Mouse (Mus musculus): ENCODE results near the gene Brinp1. TPM values are rescaled to one million over a fixed set of nuclear protein-coding genes. Genes with fewer than 3 reads are reported as not detected.
"Not testable (repeated sequence)": the region's sequence is repeated elsewhere in the genome, so short reads cannot be mapped to it uniquely, and the experiment has no call there.

Brinp1 gene
- total RNA-seq, 1 experiment, result 0.80 TPM

DNA sequence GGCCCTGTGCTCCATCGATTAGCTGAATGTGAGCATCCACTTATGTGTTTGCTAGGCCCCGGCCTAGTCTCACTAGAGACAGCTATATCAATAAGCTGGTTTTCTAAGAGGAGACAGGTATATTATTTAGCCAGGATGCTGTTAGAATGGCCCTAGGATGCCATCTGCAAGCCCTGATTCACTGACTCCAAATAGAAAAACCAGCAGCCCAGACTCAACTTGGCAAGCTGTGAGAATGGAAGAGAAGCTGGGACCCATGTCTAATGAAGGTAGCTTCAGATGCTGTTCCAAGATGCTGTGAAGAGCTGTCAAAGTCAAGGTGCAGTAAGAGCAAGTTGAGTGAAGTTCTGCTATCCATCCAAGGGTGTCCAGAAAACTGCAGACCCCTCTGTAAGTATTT is 89.5 kb downstream of the Brinp1 start:
- in situ Hi-C loops (cut with MboI; ENCODE audit: low sequenced_read_pairs in 2 of 2, unreplicated experiment in 2 of 2), result loop anchor here in 1 of 2 experiments (25.0 kb wide), 1 partner anchor 852 kb away; no protein-coding TSS in a partner anchor
- DNase-seq (ENCODE audit: low read depth, low spot score), result no peak
- Histone ChIP-seq H3K9me3 (ENCODE audit: control insufficient read depth, insufficient read depth, low read depth, low read length) (no peaks in the 10 kb centered on the region), H3K4me1 (ENCODE audit: control insufficient read depth in 2 of 2, insufficient read depth in 2 of 2, low read length in 2 of 2, poor library complexity in 1 of 2) (no peaks in the 10 kb centered on the region), H3K27ac (ENCODE audit: insufficient read depth, low read depth, low read length, poor library complexity, severe bottlenecking) (no peak overlapping the region), H3K4me3 (ENCODE audit: insufficient read depth in 1 of 2, low read depth in 1 of 2, low read length in 2 of 2, poor library complexity in 1 of 2, severe bottlenecking in 1 of 2) (no peak overlapping the region), H3K9ac (ENCODE audit: insufficient read depth, low read depth, low read length, poor library complexity, severe bottlenecking) (no peak overlapping the region), H3K36me3 (ENCODE audit: control insufficient read depth, insufficient read depth, low read length, poor library complexity, severe bottlenecking) (no peaks in the 10 kb centered on the region)
- TF ChIP-seq MAFK (IDR thresholded peaks at IDR 0.05; ENCODE audit: insufficient read depth, low read depth, low read length), result no peak
- no peak for TF ChIP-seq HCFC1 (IDR thresholded peaks at IDR 0.05; ENCODE audit: borderline replicate concordance, insufficient read depth, low read length)
- no peak for TF ChIP-seq ZNF384 (IDR thresholded peaks at IDR 0.05; ENCODE audit: low read depth, low read length)
- no peak for TF ChIP-seq ZC3H11A (IDR thresholded peaks at IDR 0.05; ENCODE audit: borderline replicate concordance, low read depth, low read length)
- no peak for TF ChIP-seq CHD2 (IDR thresholded peaks at IDR 0.05; ENCODE audit: low read depth, low read length)

DNA sequence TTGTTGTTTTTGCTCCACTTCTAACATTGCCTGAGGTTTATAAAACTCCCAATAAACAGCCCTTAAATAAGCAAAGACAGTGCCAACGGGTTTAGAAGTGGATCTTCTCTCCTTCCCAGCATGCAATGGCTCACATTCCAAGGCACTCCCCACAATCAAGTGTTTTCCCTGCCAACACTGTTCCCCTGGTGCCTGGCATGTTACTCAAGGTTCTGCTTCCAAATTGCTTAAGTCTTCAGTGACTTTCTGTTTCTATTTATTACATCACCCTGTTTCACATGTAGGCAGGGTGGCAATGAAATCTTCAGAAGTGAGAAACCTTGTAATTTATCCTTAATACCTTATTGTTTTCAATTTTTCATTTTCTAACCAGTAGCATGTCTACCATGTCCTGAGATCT is 97.3 kb downstream of the Brinp1 start:
- in situ Hi-C loops (cut with MboI; ENCODE audit: low sequenced_read_pairs in 2 of 2, unreplicated experiment in 2 of 2), result loop anchor here in 1 of 2 experiments (25.0 kb wide), 1 partner anchor 845 kb away; no protein-coding TSS in a partner anchor
- TF ChIP-seq CHD2 (IDR thresholded peaks at IDR 0.05; ENCODE audit: low read depth, low read length), result no peak
- no peak for TF ChIP-seq HCFC1 (IDR thresholded peaks at IDR 0.05; ENCODE audit: borderline replicate concordance, insufficient read depth, low read length)
- TF ChIP-seq ZC3H11A (IDR thresholded peaks at IDR 0.05; ENCODE audit: borderline replicate concordance, low read depth, low read length), result no peak
- no peak for TF ChIP-seq ZNF384 (IDR thresholded peaks at IDR 0.05; ENCODE audit: low read depth, low read length)
- H3K27ac ChIP-seq (ENCODE audit: insufficient read depth, low read depth, low read length, poor library complexity, severe bottlenecking), result no peak overlapping the region
- no peak overlapping the region for H3K4me3 ChIP-seq (ENCODE audit: insufficient read depth in 1 of 2, low read depth in 1 of 2, low read length in 2 of 2, poor library complexity in 1 of 2, severe bottlenecking in 1 of 2)
- no peaks in the 10 kb centered on the region for H3K9me3 ChIP-seq (ENCODE audit: control insufficient read depth, insufficient read depth, low read depth, low read length)
- no peaks in the 10 kb centered on the region for H3K36me3 ChIP-seq (ENCODE audit: control insufficient read depth, insufficient read depth, low read length, poor library complexity, severe bottlenecking)
- no peak for DNase-seq (ENCODE audit: low read depth, low spot score)
- H3K9ac ChIP-seq (ENCODE audit: insufficient read depth, low read depth, low read length, poor library complexity, severe bottlenecking), result no peak overlapping the region
- H3K4me1 ChIP-seq (ENCODE audit: control insufficient read depth in 2 of 2, insufficient read depth in 2 of 2, low read length in 2 of 2, poor library complexity in 1 of 2), result no peaks in the 10 kb centered on the region

DNA sequence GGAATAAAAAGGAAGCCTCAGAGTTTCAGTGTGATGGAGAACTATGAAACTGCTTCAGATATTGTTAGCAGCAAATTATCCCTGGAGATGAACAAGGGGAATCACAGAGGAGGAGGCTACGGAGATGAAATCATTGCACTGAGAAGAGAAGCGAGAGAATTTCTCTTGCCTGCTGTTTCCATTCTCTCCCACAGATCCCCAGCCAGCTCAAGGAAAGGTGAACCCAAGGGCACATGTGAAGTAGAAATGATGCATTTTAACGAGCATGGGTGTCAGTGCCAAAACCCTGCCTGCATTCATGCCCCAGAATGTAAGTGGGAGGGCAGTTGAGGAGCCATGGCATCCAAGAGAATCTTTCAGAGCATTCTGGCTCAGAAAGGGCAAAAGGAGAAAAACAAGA is 104.5 kb downstream of the Brinp1 start:
- H3K9ac ChIP-seq (ENCODE audit: insufficient read depth, low read depth, low read length, poor library complexity, severe bottlenecking), result no peak overlapping the region
- no peak overlapping the region for H3K27ac ChIP-seq (ENCODE audit: insufficient read depth, low read depth, low read length, poor library complexity, severe bottlenecking)
- no peaks in the 10 kb centered on the region for H3K9me3 ChIP-seq (ENCODE audit: control insufficient read depth, insufficient read depth, low read depth, low read length)
- in situ Hi-C loops (cut with MboI; ENCODE audit: low sequenced_read_pairs in 2 of 2, unreplicated experiment in 2 of 2), result loop anchor here in 1 of 2 experiments (25.0 kb wide), 1 partner anchor 837 kb away; no protein-coding TSS in a partner anchor
- no peak for DNase-seq (ENCODE audit: low read depth, low spot score)
- no peak overlapping the region for H3K4me3 ChIP-seq (ENCODE audit: insufficient read depth in 1 of 2, low read depth in 1 of 2, low read length in 2 of 2, poor library complexity in 1 of 2, severe bottlenecking in 1 of 2)
- no peaks in the 10 kb centered on the region for H3K36me3 ChIP-seq (ENCODE audit: control insufficient read depth, insufficient read depth, low read length, poor library complexity, severe bottlenecking)
- no peaks in the 10 kb centered on the region for H3K4me1 ChIP-seq (ENCODE audit: control insufficient read depth in 2 of 2, insufficient read depth in 2 of 2, low read length in 2 of 2, poor library complexity in 1 of 2)
- TF ChIP-seq CHD2 (IDR thresholded peaks at IDR 0.05; ENCODE audit: low read depth, low read length) (no peak), MAFK (IDR thresholded peaks at IDR 0.05; ENCODE audit: insufficient read depth, low read depth, low read length) (no peak), ZNF384 (IDR thresholded peaks at IDR 0.05; ENCODE audit: low read depth, low read length) (no peak), HCFC1 (IDR thresholded peaks at IDR 0.05; ENCODE audit: borderline replicate concordance, insufficient read depth, low read length) (no peak), ZC3H11A (IDR thresholded peaks at IDR 0.05; ENCODE audit: borderline replicate concordance, low read depth, low read length) (no peak)

DNA sequence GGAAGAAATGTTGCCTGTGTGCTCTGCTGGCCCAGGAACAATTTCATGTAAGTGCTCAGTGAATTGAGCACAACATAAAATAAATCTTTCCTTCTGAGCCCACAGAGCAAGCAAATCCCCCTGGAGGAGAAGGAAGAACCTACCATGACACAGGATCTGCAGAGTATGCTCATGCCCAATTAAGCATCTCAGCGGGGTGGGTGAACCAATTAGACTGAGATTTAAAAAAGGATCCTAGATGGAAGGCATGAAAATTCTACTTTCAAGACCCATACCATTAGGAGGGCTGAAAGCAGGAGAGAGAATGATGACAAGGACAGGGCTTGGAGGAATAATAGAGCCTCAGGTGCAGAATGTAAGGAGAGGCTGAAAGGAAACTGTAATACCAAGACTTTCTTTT is 107.2 kb downstream of the Brinp1 start:
- in situ Hi-C loops (cut with MboI; ENCODE audit: low sequenced_read_pairs in 2 of 2, unreplicated experiment in 2 of 2), result no loop called here
- no peaks in the 10 kb centered on the region for H3K4me1 ChIP-seq (ENCODE audit: control insufficient read depth in 2 of 2, insufficient read depth in 2 of 2, low read length in 2 of 2, poor library complexity in 1 of 2)
- DNase-seq (ENCODE audit: low read depth, low spot score), result no peak
- no peak for TF ChIP-seq HCFC1 (IDR thresholded peaks at IDR 0.05; ENCODE audit: borderline replicate concordance, insufficient read depth, low read length)
- TF ChIP-seq MAFK (IDR thresholded peaks at IDR 0.05; ENCODE audit: insufficient read depth, low read depth, low read length), result no peak
- TF ChIP-seq CHD2 (IDR thresholded peaks at IDR 0.05; ENCODE audit: low read depth, low read length), result no peak
- TF ChIP-seq ZC3H11A (IDR thresholded peaks at IDR 0.05; ENCODE audit: borderline replicate concordance, low read depth, low read length), result no peak
- H3K27ac ChIP-seq (ENCODE audit: insufficient read depth, low read depth, low read length, poor library complexity, severe bottlenecking), result no peak overlapping the region
- H3K9ac ChIP-seq (ENCODE audit: insufficient read depth, low read depth, low read length, poor library complexity, severe bottlenecking), result no peak overlapping the region
- no peaks in the 10 kb centered on the region for H3K36me3 ChIP-seq (ENCODE audit: control insufficient read depth, insufficient read depth, low read length, poor library complexity, severe bottlenecking)
- no peak overlapping the region for H3K4me3 ChIP-seq (ENCODE audit: insufficient read depth in 1 of 2, low read depth in 1 of 2, low read length in 2 of 2, poor library complexity in 1 of 2, severe bottlenecking in 1 of 2)
- H3K9me3 ChIP-seq (ENCODE audit: control insufficient read depth, insufficient read depth, low read depth, low read length), result no peaks in the 10 kb centered on the region

DNA sequence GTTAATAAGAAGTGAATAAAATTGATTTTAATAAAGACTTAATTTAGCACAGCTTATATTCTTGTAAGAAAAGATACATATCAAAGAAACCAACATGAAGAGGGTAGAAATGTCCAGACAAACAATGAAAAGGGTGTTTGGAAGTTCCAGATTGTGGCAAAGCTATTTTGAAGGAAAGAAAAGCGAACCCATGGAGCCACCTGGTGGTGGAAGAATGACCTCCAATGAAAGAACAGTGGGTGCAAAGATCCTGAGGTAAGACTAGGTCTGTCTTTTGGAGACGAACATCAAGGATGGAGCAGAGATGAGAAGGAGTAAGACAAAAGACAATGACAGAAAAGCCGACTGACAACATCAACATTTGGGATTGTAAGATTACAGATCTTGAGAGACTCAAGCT is 108.2 kb downstream of the Brinp1 start:
- TF ChIP-seq HCFC1 (IDR thresholded peaks at IDR 0.05; ENCODE audit: borderline replicate concordance, insufficient read depth, low read length), result no peak
- TF ChIP-seq ZC3H11A (IDR thresholded peaks at IDR 0.05; ENCODE audit: borderline replicate concordance, low read depth, low read length), result peak; percentile 58
- no peaks in the 10 kb centered on the region for H3K36me3 ChIP-seq (ENCODE audit: control insufficient read depth, insufficient read depth, low read length, poor library complexity, severe bottlenecking)
- H3K9ac ChIP-seq (ENCODE audit: insufficient read depth, low read depth, low read length, poor library complexity, severe bottlenecking), result no peak overlapping the region
- in situ Hi-C loops (cut with MboI; ENCODE audit: low sequenced_read_pairs in 2 of 2, unreplicated experiment in 2 of 2), result no loop called here
- H3K27ac ChIP-seq (ENCODE audit: insufficient read depth, low read depth, low read length, poor library complexity, severe bottlenecking), result no peak overlapping the region
- peak; percentile 34 for DNase-seq (ENCODE audit: low read depth, low spot score)
- no peaks in the 10 kb centered on the region for H3K4me1 ChIP-seq (ENCODE audit: control insufficient read depth in 2 of 2, insufficient read depth in 2 of 2, low read length in 2 of 2, poor library complexity in 1 of 2)
- no peaks in the 10 kb centered on the region for H3K9me3 ChIP-seq (ENCODE audit: control insufficient read depth, insufficient read depth, low read depth, low read length)
- H3K4me3 ChIP-seq (ENCODE audit: insufficient read depth in 1 of 2, low read depth in 1 of 2, low read length in 2 of 2, poor library complexity in 1 of 2, severe bottlenecking in 1 of 2), result no peak overlapping the region

DNA sequence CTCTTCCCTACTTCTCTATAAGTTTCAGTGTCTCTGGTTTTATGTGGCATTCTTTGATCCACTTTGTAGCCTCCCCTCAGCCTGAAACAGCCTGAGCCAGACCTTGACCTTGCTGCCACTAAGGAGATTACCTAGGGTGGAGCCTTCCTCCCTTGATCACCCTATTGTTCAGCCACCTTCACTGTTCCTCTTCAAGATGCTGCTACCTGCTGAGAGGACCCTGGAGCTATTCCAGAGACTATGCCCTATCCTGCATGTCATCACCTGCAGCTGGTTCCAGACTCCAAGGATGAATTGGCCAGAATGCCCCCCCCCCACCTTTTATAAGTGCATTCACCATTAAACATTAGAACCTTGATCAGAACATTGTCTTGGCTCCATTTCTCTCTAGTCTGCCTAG is 140.2 kb downstream of the Brinp1 start:
- H3K9me3 ChIP-seq (ENCODE audit: control insufficient read depth, insufficient read depth, low read depth, low read length); H3K4me3 ChIP-seq (ENCODE audit: insufficient read depth in 1 of 2, low read depth in 1 of 2, low read length in 2 of 2, poor library complexity in 1 of 2, severe bottlenecking in 1 of 2); H3K9ac ChIP-seq (ENCODE audit: insufficient read depth, low read depth, low read length, poor library complexity, severe bottlenecking); H3K4me1 ChIP-seq (ENCODE audit: control insufficient read depth in 2 of 2, insufficient read depth in 2 of 2, low read length in 2 of 2, poor library complexity in 1 of 2); H3K36me3 ChIP-seq (ENCODE audit: control insufficient read depth, insufficient read depth, low read length, poor library complexity, severe bottlenecking); H3K27ac ChIP-seq (ENCODE audit: insufficient read depth, low read depth, low read length, poor library complexity, severe bottlenecking); in situ Hi-C loops (cut with MboI; ENCODE audit: low sequenced_read_pairs in 2 of 2, unreplicated experiment in 2 of 2): not testable (repeated sequence)
- peak; percentile 59 for DNase-seq (ENCODE audit: low read depth, low spot score)
